Mouse (Mus musculus) layer of hippocampus, postnatal 25 days (tissue): ENCODE measurements at regions not wholly inside any gene's neighbourhood (a gene's known extent, or its start where the extent isn't known, plus 50 kb on each side); places are given as distances from the start of the nearest gene placed in this dataset.

Experiments
- DNase-seq, 2 experiments: peaks; one replicate each; pipeline ENCODE4 v3.0.0; 2022; ENCODE audit warnings: mixed read lengths in 2 of 2, low spot score in 1 of 2; ENCODE audit errors: extremely low spot score in 1 of 2

- no peak for DNase-seq
Measured at GRCm38 (mm10) chr8:74082866-74083618, 729.7 kb upstream of the Large1 start.

- DNase-seq = peak in 1 of 2 experiments; percentile 2
Measured at GRCm38 (mm10) chr8:74073865-74074264, 720.5 kb upstream of the Large1 start.

GRCm38 (mm10) chr8:74071484-74071883 is 718.1 kb upstream of the Large1 start:
- DNase-seq = no peak
